Mouse (Mus musculus) liver, embryonic 11.5 days (tissue): ENCODE data around the gene Plce1. TPM values are rescaled to one million over a fixed set of nuclear protein-coding genes. Genes with fewer than 3 reads are reported as not detected.

Experiments
- polyA plus RNA-seq: library from polyadenylated mRNA; unstranded; fragments of >200 nt; fragmentation: Nextera tagmentation; extraction: Ambion mirVana; gene quantifications from 2 replicates; pipeline ENCODE4 v1.2.1, GENCODE M21; 2014

Gene Plce1
- polyA plus RNA-seq, 1 experiment from 2014 or later = 1.1 TPM

Other genes starting within 250 kb of the Plce1 start
- gene Lgi1, start 216.6 kb upstream of the Plce1 start, polyA plus RNA-seq = 0.16 and 0.19 TPM in 2 replicates
- 9.1 and 9.4 TPM in 2 replicates for gene Slc35g1, start 85.1 kb upstream of the Plce1 start, polyA plus RNA-seq